Mouse (Mus musculus) kidney, postnatal 0 days (tissue): Measurements from ENCODE around the gene Fahd1. TPM values are rescaled to one million over a fixed set of nuclear protein-coding genes. Genes with fewer than 3 reads are reported as not detected.

ENCODE experiments used
- ATAC-seq: fragments of 200-750 bp; cut with Nextera tagmentation; replicated peaks from 2 replicates; pipeline ENCODE4 v1.8.0; 2017; ENCODE audit warnings: low read depth, moderate number of reproducible peaks, moderate TSS enrichment, moderate library complexity; ENCODE audit not compliant: low FRiP score
- DNase-seq: peaks from one replicate; pipeline ENCODE4 v3.0.0-alpha.2; 2016; ENCODE audit warnings: low spot score
- H3K27ac ChIP-seq: fragments of 300-500 bp; sonication (generic); 2 replicates; pipeline ENCODE4 v1.5.1; 2014; ENCODE audit warnings: mild to moderate bottlenecking
- H3K27me3 ChIP-seq: fragments of 300-500 bp; sonication (generic); 2 replicates; pipeline ENCODE4 v1.6.1; 2014; ENCODE audit warnings: low read length, mixed read lengths; ENCODE audit not compliant: insufficient read depth
- H3K36me3 ChIP-seq: fragments of 300-500 bp; sonication (generic); 2 replicates; pipeline ENCODE4 v1.6.1; 2014; ENCODE audit warnings: low read length, mixed read lengths; ENCODE audit not compliant: insufficient read depth
- H3K4me1 ChIP-seq: fragments of 300-500 bp; sonication (generic); replicated peaks from 2 replicates; pipeline ENCODE4 v1.6.1; 2014; ENCODE audit warnings: antibody characterized with exemption, low read length, mixed read lengths; ENCODE audit not compliant: insufficient read depth
- H3K4me2 ChIP-seq: fragments of 300-500 bp; sonication (generic); 2 replicates; pipeline ENCODE4 v1.6.1; 2014; ENCODE audit warnings: mild to moderate bottlenecking, low read length, moderate library complexity, mixed read lengths
- H3K4me3 ChIP-seq: fragments of 300-500 bp; sonication (generic); replicated peaks from 2 replicates; pipeline ENCODE4 v1.5.1; 2014; ENCODE audit warnings: low read depth, low read length
- H3K9ac ChIP-seq: fragments of 300-500 bp; sonication (generic); 2 replicates; pipeline ENCODE4 v1.6.1; 2014; ENCODE audit warnings: low read depth, low read length
- H3K9me3 ChIP-seq: fragments of 300-500 bp; sonication (generic); replicated peaks from 2 replicates; pipeline ENCODE4 v1.6.1; 2016; ENCODE audit warnings: low read length, inconsistent platforms, mixed read lengths
- CTCF ChIP-seq: IDR thresholded peaks from 2 replicates; pipeline ENCODE4 v1.5.1; 2016; ENCODE audit warnings: antibody characterized with exemption, low read depth, mild to moderate bottlenecking, moderate library complexity
- WGBS: fragments of 180-500 bp; shearing (Covaris S2); extraction: QIAGEN DNeasy Blood & Tissue Kit; methylation state at CpG from one replicate; pipeline ENCODE4 v1.1.7; 2014; 5-methylcytosine and 5-hydroxymethylcytosine counted together
- polyA plus RNA-seq: library from polyadenylated mRNA; unstranded; fragments of >200 nt; fragmentation: Nextera tagmentation; extraction: Ambion mirVana; gene quantifications from 2 replicates; pipeline ENCODE4 v1.2.1, GENCODE M21; 2015

The Fahd1 gene
- polyA plus RNA-seq, 1 experiment from 2014 or later = 88.0 TPM

- H3K27ac ChIP-seq = peak within 1 kb of the TSS; percentile 80
- H3K9me3 ChIP-seq = no peaks in the 10 kb centered on the region
- ATAC-seq (peak; percentile 94), DNase-seq (peak; percentile 100)
- WGBS = under 1% methylated on average over 69 of the region's 69 CpGs
- TF ChIP-seq CTCF = no peak; the same call in 1 of the 2 replicates
- no peaks in the 10 kb centered on the region for H3K27me3 ChIP-seq
- peaks cover 20% of the 10 kb centered on the region; the same call in 1 of the 2 replicates for H3K36me3 ChIP-seq
- H3K4me3 ChIP-seq = peak within 1 kb of the TSS; percentile 87
- H3K4me2 ChIP-seq = peak within 1 kb of the TSS; percentile 82
- peaks cover 9% of the 10 kb centered on the region for H3K4me1 ChIP-seq
- H3K9ac ChIP-seq = peak within 1 kb of the TSS; percentile 77
Measured at GRCm38 (mm10) chr17:24886134-24886931, 36.2 kb upstream of the Fahd1 start, which contains the start of the genes Nubp2 and Spsb3. Nubp2 (minus strand) TSS chr17:24886349. Spsb3 (plus strand) TSS chr17:24886643.

- Histone ChIP-seq H3K4me3 (peak overlapping the region; percentile 87), H3K27ac (no peak overlapping the region; the same call in 1 of the 2 replicates), H3K36me3 (peaks cover 13% of the 10 kb centered on the region; the same call in 1 of the 2 replicates), H3K4me2 (peak overlapping the region; percentile 82), H3K9ac (peak overlapping the region; percentile 73), H3K9me3 (no peaks in the 10 kb centered on the region), H3K4me1 (peaks cover 9% of the 10 kb centered on the region), H3K27me3 (no peaks in the 10 kb centered on the region)
- WGBS = 28% methylated on average over 22 of the region's 22 CpGs
- no peak for TF ChIP-seq CTCF
- DNase-seq = no peak
- no peak for ATAC-seq
Measured at GRCm38 (mm10) chr17:24885356-24886133, 35.4 kb upstream of the Fahd1 start.

- ATAC-seq (no peak), DNase-seq (no peak)
- no peak for TF ChIP-seq CTCF
- Histone ChIP-seq H3K27me3 (no peaks in the 10 kb centered on the region), H3K9me3 (no peaks in the 10 kb centered on the region), H3K27ac (no peak overlapping the region), H3K4me3 (no peak overlapping the region), H3K4me2 (no peak overlapping the region), H3K9ac (no peak overlapping the region), H3K36me3 (peaks cover 9% of the 10 kb centered on the region; the same call in 1 of the 2 replicates), H3K4me1 (peaks cover 9% of the 10 kb centered on the region)
- WGBS = 83% methylated on average over 6 of the region's 6 CpGs
Measured at GRCm38 (mm10) chr17:24884391-24884790, 34.2 kb upstream of the Fahd1 start.

- no peak overlapping the region for H3K4me2 ChIP-seq
- peaks cover 4% of the 10 kb centered on the region; the same call in 1 of the 2 replicates for H3K4me1 ChIP-seq
- peaks cover 9% of the 10 kb centered on the region; the same call in 1 of the 2 replicates for H3K36me3 ChIP-seq
- H3K27ac ChIP-seq = no peak overlapping the region
- TF ChIP-seq CTCF = peak; percentile 73
- no peaks in the 10 kb centered on the region for H3K27me3 ChIP-seq
- H3K9me3 ChIP-seq = no peaks in the 10 kb centered on the region
- ATAC-seq (0 out of 2 replicates have a peak, but pooled peaks have one; percentile 2), DNase-seq (peak; percentile 65)
- 41% methylated on average over 7 of the region's 7 CpGs for WGBS
- no peak overlapping the region for H3K4me3 ChIP-seq
- H3K9ac ChIP-seq = no peak overlapping the region
Measured at GRCm38 (mm10) chr17:24881738-24882440, 31.7 kb upstream of the Fahd1 start.

- Histone ChIP-seq H3K4me3 (no peak overlapping the region), H3K4me2 (no peak overlapping the region), H3K9me3 (no peaks in the 10 kb centered on the region), H3K4me1 (0 out of 2 replicates have a peak, but pooled peaks cover 4% of the 10 kb centered on the region), H3K27ac (peak overlapping the region; percentile 38; the same call in 1 of the 2 replicates), H3K36me3 (peaks cover 5% of the 10 kb centered on the region; the same call in 1 of the 2 replicates), H3K9ac (peak overlapping the region; percentile 24; the same call in 1 of the 2 replicates), H3K27me3 (no peaks in the 10 kb centered on the region)
- ATAC-seq (no peak), DNase-seq (no peak)
- 64% methylated on average over 8 of the region's 8 CpGs for WGBS
- no peak for TF ChIP-seq CTCF
Measured at GRCm38 (mm10) chr17:24878531-24878930, 28.4 kb upstream of the Fahd1 start.
